Mouse (Mus musculus): ENCODE data around the gene Ctcfl. TPM values are rescaled to one million over a fixed set of nuclear protein-coding genes. Genes with fewer than 3 reads are reported as not detected.
A peak's percentile ranks its signal among the peaks of the same experiment; 100 is the strongest.

Ctcfl gene
- 0.09 TPM in 1 of 2 replicates, not detected in the other for polyA plus RNA-seq (2014; fragmentation: Nextera tagmentation; extraction: Ambion mirVana)

GRCm38 (mm10) chr2:173119023-173119944 lies at the start of gene Ctcfl:
Gene Ctcfl (minus strand): TSS chr2:173119525.
- 88% methylated on average over 35 of the region's 35 CpGs for WGBS
- ATAC-seq (ENCODE audit: insufficient read depth, low FRiP score, low TSS enrichment) (no peak), DNase-seq (ENCODE audit: low spot score) (no peak)
- no peaks in the 10 kb centered on the region for H3K27me3 ChIP-seq (ENCODE audit: control insufficient read depth, insufficient read depth, low read length)
- H3K9me3 ChIP-seq (ENCODE audit: control insufficient read depth, low read length) = no peaks in the 10 kb centered on the region
- H3K27ac ChIP-seq (ENCODE audit: low read depth, low read length) = no peak within 1 kb of the TSS
- H3K9ac ChIP-seq (ENCODE audit: low read length) = no peak within 1 kb of the TSS
- no peak within 1 kb of the TSS for H3K4me3 ChIP-seq (ENCODE audit: low read depth, low read length)
- H3K36me3 ChIP-seq (ENCODE audit: control insufficient read depth, insufficient read depth, low read length) = no peaks in the 10 kb centered on the region
- H3K4me2 ChIP-seq (ENCODE audit: low read depth) = no peak within 1 kb of the TSS
- H3K4me1 ChIP-seq (ENCODE audit: control insufficient read depth, insufficient read depth, low read length) = 0 out of 2 replicates have a peak, but pooled peaks cover 5% of the 10 kb centered on the region

GRCm38 (mm10) chr2:173168411-173168851 lies 49.1 kb upstream of the Ctcfl start:
- ATAC-seq (ENCODE audit: insufficient read depth, low FRiP score, low TSS enrichment) (no peak), DNase-seq (ENCODE audit: low spot score) (peak; percentile 41)
- H3K27ac ChIP-seq (ENCODE audit: low read depth, low read length) = no peak overlapping the region
- WGBS = 26% methylated on average over 5 of the region's 5 CpGs
- no peaks in the 10 kb centered on the region for H3K27me3 ChIP-seq (ENCODE audit: control insufficient read depth, insufficient read depth, low read length)
- H3K4me1 ChIP-seq (ENCODE audit: control insufficient read depth, insufficient read depth, low read length) = peaks cover 30% of the 10 kb centered on the region
- H3K9me3 ChIP-seq (ENCODE audit: control insufficient read depth, low read length) = no peaks in the 10 kb centered on the region
- no peak overlapping the region for H3K4me3 ChIP-seq (ENCODE audit: low read depth, low read length)
- no peaks in the 10 kb centered on the region for H3K36me3 ChIP-seq (ENCODE audit: control insufficient read depth, insufficient read depth, low read length)
- H3K4me2 ChIP-seq (ENCODE audit: low read depth) = no peak overlapping the region
- H3K9ac ChIP-seq (ENCODE audit: low read length) = no peak overlapping the region

- no peak for DNase-seq (ENCODE audit: low spot score)
- WGBS = 77% methylated on average over 10 of the region's 10 CpGs
- Histone ChIP-seq H3K4me2 (ENCODE audit: low read depth) (no peak overlapping the region), H3K4me3 (ENCODE audit: low read depth, low read length) (no peak overlapping the region), H3K9ac (ENCODE audit: low read length) (no peak overlapping the region), H3K27ac (ENCODE audit: low read depth, low read length) (no peak overlapping the region), H3K4me1 (ENCODE audit: control insufficient read depth, insufficient read depth, low read length) (peaks cover 9% of the 10 kb centered on the region), H3K27me3 (ENCODE audit: control insufficient read depth, insufficient read depth, low read length) (no peaks in the 10 kb centered on the region), H3K9me3 (ENCODE audit: control insufficient read depth, low read length) (no peaks in the 10 kb centered on the region), H3K36me3 (ENCODE audit: control insufficient read depth, insufficient read depth, low read length) (no peaks in the 10 kb centered on the region)
- ATAC-seq (ENCODE audit: insufficient read depth, low FRiP score, low TSS enrichment) = no peak
These were observed 46.0 kb upstream of the Ctcfl start for GRCm38 (mm10) chr2:173165357-173165756.

- DNase-seq (ENCODE audit: low spot score) (no peak), ATAC-seq (ENCODE audit: insufficient read depth, low FRiP score, low TSS enrichment) (no peak)
These were observed 45.6 kb upstream of the Ctcfl start for GRCm38 (mm10) chr2:173164946-173165345.

GRCm38 (mm10) chr2:173164358-173164757 lies 45.0 kb upstream of the Ctcfl start:
- H3K36me3 ChIP-seq (ENCODE audit: control insufficient read depth, insufficient read depth, low read length) = no peaks in the 10 kb centered on the region
- H3K9ac ChIP-seq (ENCODE audit: low read length) = no peak overlapping the region
- peaks cover 9% of the 10 kb centered on the region for H3K4me1 ChIP-seq (ENCODE audit: control insufficient read depth, insufficient read depth, low read length)
- H3K9me3 ChIP-seq (ENCODE audit: control insufficient read depth, low read length) = no peaks in the 10 kb centered on the region
- H3K27me3 ChIP-seq (ENCODE audit: control insufficient read depth, insufficient read depth, low read length) = no peaks in the 10 kb centered on the region
- ATAC-seq (ENCODE audit: insufficient read depth, low FRiP score, low TSS enrichment) = no peak
- no peak overlapping the region for H3K4me2 ChIP-seq (ENCODE audit: low read depth)
- peak; percentile 55 for DNase-seq (ENCODE audit: low spot score)
- H3K27ac ChIP-seq (ENCODE audit: low read depth, low read length) = no peak overlapping the region
- WGBS = 59% methylated on average over 2 of the region's 2 CpGs
- H3K4me3 ChIP-seq (ENCODE audit: low read depth, low read length) = no peak overlapping the region

More at GRCm38 (mm10) chr2:173164946-173165345, 45.6 kb upstream of the Ctcfl start:
- H3K36me3 ChIP-seq (ENCODE audit: control insufficient read depth, insufficient read depth, low read length) = no peaks in the 10 kb centered on the region
- H3K27ac ChIP-seq (ENCODE audit: low read depth, low read length) = no peak overlapping the region
- H3K9ac ChIP-seq (ENCODE audit: low read length) = no peak overlapping the region
- no peaks in the 10 kb centered on the region for H3K9me3 ChIP-seq (ENCODE audit: control insufficient read depth, low read length)
- no peak overlapping the region for H3K4me3 ChIP-seq (ENCODE audit: low read depth, low read length)
- H3K4me2 ChIP-seq (ENCODE audit: low read depth) = no peak overlapping the region
- WGBS = 90% methylated on average over 10 of the region's 10 CpGs
- H3K27me3 ChIP-seq (ENCODE audit: control insufficient read depth, insufficient read depth, low read length) = no peaks in the 10 kb centered on the region
- H3K4me1 ChIP-seq (ENCODE audit: control insufficient read depth, insufficient read depth, low read length) = peaks cover 9% of the 10 kb centered on the region

- DNase-seq (ENCODE audit: low spot score) (no peak), ATAC-seq (ENCODE audit: insufficient read depth, low FRiP score, low TSS enrichment) (no peak)
- H3K4me3 ChIP-seq (ENCODE audit: low read depth, low read length) = no peak overlapping the region
- 84% methylated on average over 8 of the region's 8 CpGs for WGBS
- no peak overlapping the region for H3K4me2 ChIP-seq (ENCODE audit: low read depth)
- no peak overlapping the region for H3K9ac ChIP-seq (ENCODE audit: low read length)
- H3K36me3 ChIP-seq (ENCODE audit: control insufficient read depth, insufficient read depth, low read length) = no peaks in the 10 kb centered on the region
- no peak overlapping the region for H3K27ac ChIP-seq (ENCODE audit: low read depth, low read length)
- no peaks in the 10 kb centered on the region for H3K27me3 ChIP-seq (ENCODE audit: control insufficient read depth, insufficient read depth, low read length)
- H3K4me1 ChIP-seq (ENCODE audit: control insufficient read depth, insufficient read depth, low read length) = peaks cover 4% of the 10 kb centered on the region
- no peaks in the 10 kb centered on the region for H3K9me3 ChIP-seq (ENCODE audit: control insufficient read depth, low read length)
These were observed 44.1 kb upstream of the Ctcfl start for GRCm38 (mm10) chr2:173163380-173163779.

- 48% methylated on average over 24 of the region's 24 CpGs for WGBS
- Histone ChIP-seq H3K36me3 (ENCODE audit: control insufficient read depth, insufficient read depth, low read length) (no peaks in the 10 kb centered on the region), H3K4me2 (ENCODE audit: low read depth) (no peak overlapping the region)
These were observed 40.3 kb upstream of the Ctcfl start for GRCm38 (mm10) chr2:173159354-173160311.

GRCm38 (mm10) chr2:173158390-173159055 lies 39.2 kb upstream of the Ctcfl start:
- DNase-seq (ENCODE audit: low spot score) = no peak
- no peak for ATAC-seq (ENCODE audit: insufficient read depth, low FRiP score, low TSS enrichment)
- H3K9ac ChIP-seq (ENCODE audit: low read length) = no peak overlapping the region
- no peak overlapping the region for H3K4me2 ChIP-seq (ENCODE audit: low read depth)
- no peaks in the 10 kb centered on the region for H3K36me3 ChIP-seq (ENCODE audit: control insufficient read depth, insufficient read depth, low read length)
- no peaks in the 10 kb centered on the region for H3K4me1 ChIP-seq (ENCODE audit: control insufficient read depth, insufficient read depth, low read length)
- no peak overlapping the region for H3K4me3 ChIP-seq (ENCODE audit: low read depth, low read length)
- H3K27me3 ChIP-seq (ENCODE audit: control insufficient read depth, insufficient read depth, low read length) = no peaks in the 10 kb centered on the region
- H3K9me3 ChIP-seq (ENCODE audit: control insufficient read depth, low read length) = no peaks in the 10 kb centered on the region
- 85% methylated on average over 19 of the region's 19 CpGs for WGBS
- no peak overlapping the region for H3K27ac ChIP-seq (ENCODE audit: low read depth, low read length)

More at GRCm38 (mm10) chr2:173159354-173160311, 40.3 kb upstream of the Ctcfl start:
- ATAC-seq (ENCODE audit: insufficient read depth, low FRiP score, low TSS enrichment) (peak; percentile 65), DNase-seq (ENCODE audit: low spot score) (peak; percentile 71)
- H3K27me3 ChIP-seq (ENCODE audit: control insufficient read depth, insufficient read depth, low read length) = no peaks in the 10 kb centered on the region
- no peaks in the 10 kb centered on the region for H3K4me1 ChIP-seq (ENCODE audit: control insufficient read depth, insufficient read depth, low read length)
- H3K9ac ChIP-seq (ENCODE audit: low read length) = no peak overlapping the region
- H3K9me3 ChIP-seq (ENCODE audit: control insufficient read depth, low read length) = no peaks in the 10 kb centered on the region
- no peak overlapping the region for H3K4me3 ChIP-seq (ENCODE audit: low read depth, low read length)
- H3K27ac ChIP-seq (ENCODE audit: low read depth, low read length) = no peak overlapping the region
